Mouse (Mus musculus) retina, adult 2 months (tissue): Measurements from ENCODE around the gene Trim63.
"Not testable (repeated sequence)": the region's sequence is repeated elsewhere in the genome, so short reads cannot be mapped to it uniquely, and the experiment has no call there.

Experiments used
- DNase-seq: peaks from one replicate; pipeline ENCODE4 v3.0.0-alpha.2; 2012; ENCODE audit warnings: low read depth, low spot score

The Trim63 gene

DNA sequence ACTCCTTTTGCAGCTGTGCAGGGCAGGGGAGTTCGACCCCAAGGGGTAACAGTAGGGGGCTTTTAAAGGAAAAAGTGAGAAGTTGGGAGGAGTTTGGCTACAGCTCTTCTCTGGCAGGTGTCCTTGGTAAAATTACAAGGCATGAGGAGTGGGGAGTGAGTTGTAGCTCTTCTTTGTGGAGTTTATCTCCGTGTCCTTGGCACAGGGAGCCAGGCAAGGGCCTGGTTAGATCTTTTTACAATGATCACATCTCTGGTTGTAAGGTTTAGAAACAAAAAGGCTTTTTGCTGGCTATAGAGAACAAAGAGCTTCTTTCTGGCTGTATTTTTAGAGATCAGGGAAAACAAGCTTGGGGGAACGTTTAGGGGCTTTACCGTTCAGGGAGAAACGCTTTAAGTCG is 26.3 kb downstream of the Trim63 start:
- not testable (repeated sequence) for DNase-seq

DNA sequence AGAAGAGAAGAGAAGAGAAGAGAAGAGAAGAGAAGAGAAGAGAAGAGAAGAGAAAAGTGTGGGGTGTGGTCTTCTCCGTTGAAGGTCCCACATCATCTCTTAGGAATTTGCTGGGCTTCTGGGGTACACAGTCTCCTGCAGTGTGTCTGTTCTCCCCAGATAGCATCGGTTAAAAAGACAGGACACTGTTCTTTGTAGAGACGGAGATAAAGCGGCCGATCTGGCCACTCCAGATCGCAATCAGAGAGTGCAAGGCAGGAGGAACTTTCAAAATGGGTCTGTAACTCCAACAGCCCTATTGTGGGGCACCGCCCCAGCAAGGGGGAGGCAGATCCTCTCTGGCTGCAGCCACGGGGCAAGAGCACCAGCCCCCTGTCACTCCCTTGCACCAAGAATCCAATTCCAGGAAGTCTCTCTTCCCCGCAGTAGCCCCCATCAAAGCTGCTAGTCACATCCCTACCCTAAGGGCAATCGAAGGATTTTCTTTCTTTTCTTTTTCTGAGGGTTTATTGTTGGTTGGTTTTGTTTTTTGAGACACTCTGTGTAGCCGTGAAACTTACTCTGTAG is 27.4 kb downstream of the Trim63 start:
- no peak for DNase-seq

DNA sequence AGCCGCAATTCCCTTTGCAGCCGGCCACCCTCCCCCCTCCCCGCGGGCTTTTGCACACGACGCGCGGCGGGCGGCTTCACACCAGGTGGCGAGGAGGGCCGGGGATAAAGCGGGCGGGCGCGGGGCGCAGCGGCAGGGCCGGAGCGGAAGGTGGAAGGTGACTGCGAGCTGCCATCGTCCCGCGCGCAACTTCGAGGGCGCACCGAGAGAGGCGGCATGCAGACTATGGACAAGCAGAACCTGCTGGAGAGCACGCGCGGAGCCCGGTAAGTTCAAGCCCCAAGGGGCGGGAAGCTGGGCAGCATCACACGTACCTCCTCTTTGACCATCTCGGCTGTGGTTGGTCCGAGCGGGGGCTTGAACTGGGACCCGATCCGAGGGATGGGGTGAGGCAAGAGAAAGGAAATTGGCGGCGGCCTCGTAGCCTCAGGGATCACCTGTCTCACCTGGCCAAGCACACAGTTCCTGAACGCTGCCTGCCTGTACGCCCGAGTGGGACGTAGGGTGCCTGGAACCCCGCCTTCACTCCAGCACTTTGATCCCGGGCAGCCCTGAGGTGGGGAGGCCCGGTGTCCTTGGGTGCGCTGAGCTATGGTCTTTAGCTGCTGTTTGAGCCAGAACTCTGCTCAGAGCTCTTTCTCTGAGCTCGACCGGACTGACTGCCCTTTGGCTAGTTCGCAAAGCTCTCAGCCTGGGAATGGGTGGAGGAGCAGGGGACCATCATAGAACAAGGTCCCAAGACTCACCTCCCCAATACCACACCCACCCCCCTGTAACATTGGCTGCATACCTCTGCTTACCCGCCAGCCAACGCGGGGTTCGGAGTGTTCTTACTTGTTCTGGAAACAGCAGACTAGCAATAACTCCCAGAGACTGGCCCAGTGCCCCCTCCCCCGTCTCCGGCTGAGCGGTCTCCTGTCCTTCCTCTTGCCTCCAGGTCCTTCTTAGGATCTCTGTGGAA is 28.4 kb downstream of the Trim63 start, which contains the start of gene Slc30a2:
Slc30a2 (plus strand) TSS at position 111 of the 961 bp plus-strand sequence.
- no peak for DNase-seq

DNA sequence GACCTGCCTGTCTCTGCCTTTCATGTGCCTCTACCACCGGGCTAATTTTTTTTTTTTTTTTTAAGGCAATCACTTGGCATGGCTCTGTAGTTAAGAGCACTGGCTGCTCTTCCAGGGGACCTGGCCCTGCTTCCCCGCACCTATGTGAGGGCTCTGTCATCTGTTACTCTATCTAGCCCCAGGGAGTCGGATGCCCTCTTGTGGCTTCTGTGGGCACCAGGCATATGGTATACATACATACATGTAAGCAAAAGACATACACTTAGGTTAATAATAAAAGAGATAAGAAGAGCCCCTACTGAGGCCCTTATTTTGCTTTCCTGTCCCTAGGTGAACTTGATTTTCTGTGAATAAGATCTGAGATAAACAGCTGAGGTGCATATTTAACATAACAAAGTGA is 29.7 kb downstream of the Trim63 start:
- no peak for DNase-seq

DNA sequence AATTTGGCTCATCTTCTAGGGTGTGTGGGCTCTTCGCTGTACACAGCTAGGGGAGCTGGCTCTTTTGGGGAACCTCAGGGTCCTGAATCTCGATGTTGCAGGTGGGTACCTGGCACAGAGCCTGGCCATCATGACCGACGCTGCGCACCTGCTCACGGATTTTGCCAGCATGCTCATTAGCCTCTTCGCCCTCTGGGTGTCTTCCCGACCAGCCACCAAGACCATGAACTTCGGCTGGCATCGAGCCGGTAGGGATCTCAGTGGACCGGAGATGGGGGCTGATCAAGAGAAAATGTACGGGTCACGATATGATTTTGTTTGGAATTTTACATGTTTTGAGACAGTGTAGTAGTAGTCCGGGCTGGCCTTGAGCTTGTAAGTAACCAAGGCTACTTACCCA is 30.9 kb downstream of the Trim63 start:
- DNase-seq, result no peak

DNA sequence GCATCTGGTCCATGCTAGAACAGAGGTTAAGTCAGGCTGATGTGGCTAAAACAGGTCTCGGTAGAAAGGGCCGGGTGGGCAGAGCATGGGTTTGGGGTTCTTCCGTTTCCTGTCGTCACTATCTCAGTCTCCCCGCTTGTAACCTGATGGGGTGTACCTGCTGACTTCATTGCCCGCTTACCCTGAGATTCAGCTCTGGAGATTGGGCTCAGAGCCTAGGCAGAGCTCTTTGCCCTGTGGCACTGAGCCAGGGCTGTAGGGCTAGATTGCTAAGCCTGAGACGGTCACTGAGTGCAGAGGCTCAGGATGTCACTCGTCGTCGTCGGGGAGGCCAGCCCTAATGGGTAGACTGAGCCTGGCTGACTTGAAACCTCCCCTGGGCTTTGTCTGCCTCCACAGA is 33.2 kb downstream of the Trim63 start:
- DNase-seq, result no peak

DNA sequence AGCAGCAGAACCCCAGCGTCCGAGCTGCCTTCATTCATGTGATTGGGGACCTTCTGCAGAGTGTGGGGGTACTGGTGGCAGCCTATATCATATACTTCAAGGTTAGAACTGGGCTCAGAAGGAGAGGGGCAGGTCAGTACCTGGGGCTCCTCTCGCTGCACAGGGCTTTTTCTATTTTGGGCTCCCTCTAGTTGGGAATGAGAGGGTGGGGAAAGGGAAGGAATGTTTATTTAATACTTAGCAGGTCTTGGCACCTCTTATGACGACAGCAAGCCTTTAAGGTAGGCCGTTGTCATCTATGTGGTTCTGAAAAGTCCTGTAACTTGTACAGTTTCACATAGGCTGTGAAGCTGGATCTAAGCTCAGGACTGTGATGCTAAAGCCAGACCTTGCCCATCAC is 33.6 kb downstream of the Trim63 start:
- no peak for DNase-seq

DNA sequence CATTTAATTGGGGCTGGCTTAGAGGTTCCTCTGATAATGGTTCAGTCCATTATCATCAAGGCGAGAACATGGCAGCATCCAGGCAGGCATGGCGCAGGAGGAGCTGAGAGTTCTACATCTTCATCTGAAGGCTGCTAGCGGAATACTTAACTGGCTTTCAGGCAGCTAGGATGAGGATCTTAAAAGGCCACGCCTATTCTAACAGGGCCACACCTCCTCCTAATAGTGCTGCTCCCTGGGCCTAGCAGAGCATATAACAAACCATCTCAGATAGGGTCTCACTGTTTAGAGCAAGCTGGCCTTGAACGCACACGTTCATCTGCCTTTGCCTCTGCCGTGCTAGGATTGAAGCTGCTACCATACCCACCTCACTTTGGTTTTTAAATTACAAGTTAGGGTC is 34.9 kb downstream of the Trim63 start:
- no peak for DNase-seq

DNA sequence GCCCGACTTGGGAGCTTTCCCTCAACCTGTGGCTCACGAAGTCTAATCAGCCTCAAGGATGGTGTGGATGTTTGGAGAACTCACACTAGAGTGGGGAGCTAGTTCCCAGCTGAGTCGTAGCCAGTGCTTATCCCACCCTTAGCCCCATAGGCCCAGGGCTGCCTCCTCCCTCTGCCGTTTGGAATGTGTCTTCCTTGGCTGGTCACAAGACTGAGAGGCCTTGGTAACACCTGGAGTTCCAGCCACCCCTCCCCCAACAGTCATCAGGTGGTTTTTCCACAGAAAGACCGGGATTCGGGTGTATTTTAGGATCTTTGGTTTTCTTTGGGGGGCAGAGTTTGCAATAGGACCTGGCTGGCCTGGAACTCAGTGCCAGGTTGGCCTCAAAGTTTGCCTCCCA is 35.7 kb downstream of the Trim63 start:
- DNase-seq, result no peak

DNA sequence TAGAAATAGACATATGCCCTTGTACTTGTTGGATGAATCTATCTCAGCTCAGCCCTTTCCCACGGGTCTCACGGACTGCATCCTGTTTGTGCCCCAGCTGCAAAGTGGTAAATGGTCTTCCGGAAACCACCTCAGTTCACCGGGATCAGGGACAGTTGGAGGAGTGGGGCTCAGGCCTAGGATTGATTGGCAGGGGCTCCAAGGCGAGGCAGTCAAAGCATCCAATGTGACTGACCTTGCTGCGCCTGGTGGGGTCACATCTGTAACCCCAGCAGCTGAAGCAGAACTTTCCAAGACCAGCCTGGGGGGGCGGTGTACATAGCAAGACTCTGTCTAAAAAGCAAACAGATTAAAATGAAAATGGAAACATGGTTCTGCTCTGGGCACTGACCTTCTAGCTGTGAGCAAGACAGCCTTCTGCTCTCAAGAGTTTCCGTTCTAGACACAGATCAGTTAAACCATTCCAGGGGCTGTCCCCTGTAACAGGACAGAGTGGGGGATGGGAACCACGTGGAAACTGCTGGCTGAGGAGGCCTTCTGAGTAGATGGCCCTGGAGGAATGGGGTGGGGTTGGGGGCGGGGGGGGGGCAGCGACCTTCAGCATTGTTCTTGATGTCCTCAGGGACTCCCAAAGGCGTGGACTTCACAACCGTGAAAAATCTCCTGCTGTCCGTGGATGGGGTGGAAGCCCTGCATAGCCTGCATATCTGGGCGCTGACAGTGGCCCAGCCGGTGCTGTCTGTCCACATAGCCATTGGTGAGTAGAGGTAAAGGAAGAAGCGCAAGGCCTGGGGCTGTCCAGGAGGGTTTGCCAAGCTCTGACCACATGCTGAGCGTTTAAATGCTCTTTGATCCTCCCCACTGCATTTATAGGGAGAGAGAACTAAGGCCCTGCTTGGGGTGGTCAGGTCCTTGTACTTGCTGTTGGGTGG is 36.7 kb downstream of the Trim63 start:
- DNase-seq, result no peak

DNA sequence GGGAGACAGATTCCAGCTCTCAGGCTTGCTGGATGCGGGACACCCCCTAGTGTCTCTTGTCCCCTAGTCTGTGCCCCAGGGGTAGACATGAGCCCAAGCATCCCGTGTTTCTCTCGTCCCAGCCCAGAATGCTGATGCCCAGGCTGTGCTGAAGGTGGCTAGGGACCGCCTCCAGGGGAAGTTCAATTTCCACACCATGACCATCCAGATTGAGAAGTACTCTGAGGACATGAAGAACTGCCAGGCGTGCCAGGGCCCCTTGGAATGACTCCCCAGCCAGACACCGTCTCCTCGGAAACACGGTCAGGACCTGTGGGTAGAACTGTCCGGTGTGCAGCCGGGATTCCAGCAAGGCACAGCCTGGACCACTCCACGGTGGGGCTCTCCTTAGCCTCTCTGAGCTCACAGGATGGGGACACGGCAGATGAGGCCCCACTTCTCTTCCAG is 37.4 kb downstream of the Trim63 start:
- DNase-seq, result no peak

DNA sequence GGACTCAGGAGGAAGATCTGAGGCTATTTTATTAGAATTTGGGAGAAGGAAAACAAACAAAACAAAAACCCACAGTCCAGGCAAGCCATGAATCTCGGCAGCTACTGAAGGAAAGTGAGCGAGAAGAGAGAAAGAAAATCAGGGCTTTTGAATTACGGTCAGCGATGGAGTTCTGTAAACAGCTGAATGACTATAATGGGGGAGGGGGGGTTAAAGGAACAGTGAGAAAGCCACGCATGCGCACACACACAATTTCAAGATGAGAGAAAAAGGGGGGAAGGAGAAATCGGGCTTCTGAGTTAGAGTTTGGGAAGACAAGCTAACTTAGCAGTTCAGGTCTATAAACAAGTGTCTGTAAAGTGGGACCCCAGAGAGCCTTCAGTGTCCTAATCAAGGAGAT is 38.0 kb downstream of the Trim63 start:
- no peak for DNase-seq

DNA sequence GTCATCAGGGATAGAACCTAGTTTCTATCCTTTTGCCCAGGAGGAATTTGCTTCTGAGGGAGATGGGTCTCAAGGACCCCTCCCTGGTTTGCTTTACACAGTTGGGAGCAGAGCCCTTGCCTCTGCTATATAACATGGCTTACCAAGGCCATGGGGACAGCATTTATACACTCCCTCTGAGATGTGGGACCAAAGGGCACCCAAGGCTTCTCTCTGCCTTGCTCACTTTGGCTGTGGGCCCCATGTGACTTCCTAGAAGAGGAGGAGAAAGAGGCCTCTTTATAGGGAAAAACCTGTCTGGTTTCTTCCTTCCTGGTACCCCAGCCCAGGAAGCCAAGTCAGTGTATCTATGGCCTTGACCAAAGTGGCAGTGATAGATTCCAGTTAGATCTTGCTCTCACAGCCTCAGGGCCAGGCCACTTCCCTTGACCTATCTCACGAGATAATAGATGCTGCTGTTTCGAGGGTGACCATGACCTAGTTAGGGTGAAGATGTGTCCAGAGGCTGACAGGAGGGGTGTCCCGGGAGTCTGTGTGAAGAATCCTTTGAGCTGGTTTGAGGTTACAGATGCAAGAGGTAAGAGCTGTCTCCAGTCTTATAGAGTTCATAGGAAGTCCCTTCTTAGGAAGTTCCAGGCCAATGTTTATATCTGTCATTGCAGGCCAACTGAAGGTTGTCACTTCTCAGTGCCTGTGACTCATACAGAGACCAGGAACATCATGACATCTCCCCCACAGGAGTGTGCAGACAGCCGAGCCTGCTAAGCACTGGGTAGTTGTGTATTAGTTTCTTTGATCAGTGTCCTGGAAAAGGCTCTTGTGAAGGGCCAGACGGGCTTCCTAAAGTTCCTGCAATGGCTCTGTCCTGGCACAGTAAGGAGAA is 38.8 kb downstream of the Trim63 start:
- DNase-seq, result no peak

DNA sequence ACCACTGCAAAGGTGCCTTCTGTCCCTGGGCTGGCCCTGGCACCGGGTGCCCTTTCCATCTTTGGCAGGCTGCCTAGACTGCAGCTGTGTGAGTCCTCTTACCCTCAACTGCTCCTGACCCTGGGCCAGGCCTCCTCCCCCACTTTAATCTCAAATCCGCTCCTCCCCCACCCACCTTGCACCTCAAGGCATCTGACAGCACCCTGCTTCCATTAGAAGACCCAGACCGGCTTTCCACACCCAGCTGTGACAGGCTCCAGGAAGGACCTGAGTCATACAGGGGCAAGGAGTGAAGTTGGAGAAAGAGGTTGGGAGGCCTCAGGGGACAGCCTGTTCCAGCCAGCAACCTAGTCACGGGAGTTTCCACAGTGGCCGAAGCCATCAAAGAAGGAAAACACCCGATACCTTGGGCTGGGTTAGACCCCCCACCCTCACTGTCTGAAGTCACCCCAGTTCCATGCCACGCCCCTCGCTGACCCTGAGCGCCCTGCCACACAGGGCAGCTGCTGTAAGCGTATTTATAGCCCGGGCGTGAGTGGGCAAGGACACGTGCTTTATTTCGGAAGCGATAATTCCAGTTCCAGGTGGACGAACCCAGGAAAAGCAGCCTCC is 41.0 kb downstream of the Trim63 start:
- DNase-seq, result no peak

DNA sequence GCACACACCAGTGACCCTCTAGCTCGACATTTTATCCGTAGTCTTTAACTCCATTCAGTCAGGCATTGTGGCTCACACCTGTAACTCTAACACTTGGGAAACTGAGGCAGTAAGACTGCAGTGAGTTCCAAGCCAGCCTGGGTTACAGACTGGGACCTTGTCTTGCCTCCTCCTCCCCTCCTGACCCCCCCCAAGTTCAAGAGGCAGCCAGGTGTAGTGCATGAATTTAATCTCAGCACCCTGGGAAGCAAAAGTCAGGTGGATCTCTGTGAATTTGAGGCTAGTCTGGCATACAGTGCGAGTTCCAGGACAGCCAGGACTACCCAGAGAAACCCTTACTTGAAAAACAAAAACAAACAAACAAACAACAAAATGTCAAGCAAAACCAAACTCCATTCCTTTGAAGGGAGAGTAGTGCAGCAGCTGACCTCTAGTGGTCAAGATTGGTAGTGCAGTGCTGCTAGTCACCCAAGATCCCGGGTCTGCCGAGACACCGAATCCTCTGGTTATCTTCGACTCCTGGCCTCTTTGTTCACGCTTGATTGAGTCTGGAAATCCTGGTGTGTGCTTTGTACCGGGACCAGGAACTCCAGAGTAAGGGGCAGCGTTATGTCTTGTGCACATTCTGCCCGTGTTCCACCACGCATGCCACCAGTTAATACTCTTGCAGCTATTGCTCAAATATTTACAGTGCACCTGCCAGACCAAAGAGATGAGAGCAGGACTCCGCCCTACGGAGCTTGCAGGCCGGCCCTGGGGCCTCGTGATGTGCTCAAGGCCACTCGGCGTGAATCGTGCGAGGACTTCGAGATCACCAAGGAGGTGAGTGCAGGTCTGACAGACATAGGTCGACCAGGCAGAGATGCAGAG is 41.9 kb downstream of the Trim63 start:
- DNase-seq, result peak; percentile 52

DNA sequence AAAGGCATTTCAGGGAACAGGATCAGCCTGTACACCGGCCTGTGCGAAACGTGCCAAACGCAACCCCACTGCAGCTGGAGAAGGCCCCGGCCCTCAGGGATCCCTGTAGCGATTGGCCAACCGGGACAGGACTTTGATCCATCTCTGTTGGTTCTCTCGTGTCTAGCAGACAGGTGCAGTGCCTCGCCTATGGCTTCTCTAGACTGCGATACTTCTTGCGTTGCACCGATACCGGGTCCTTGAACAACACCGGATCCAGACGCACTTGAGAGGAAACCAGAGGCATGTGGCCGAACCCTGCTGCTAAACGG is 42.5 kb downstream of the Trim63 start:
- DNase-seq, result no peak

DNA sequence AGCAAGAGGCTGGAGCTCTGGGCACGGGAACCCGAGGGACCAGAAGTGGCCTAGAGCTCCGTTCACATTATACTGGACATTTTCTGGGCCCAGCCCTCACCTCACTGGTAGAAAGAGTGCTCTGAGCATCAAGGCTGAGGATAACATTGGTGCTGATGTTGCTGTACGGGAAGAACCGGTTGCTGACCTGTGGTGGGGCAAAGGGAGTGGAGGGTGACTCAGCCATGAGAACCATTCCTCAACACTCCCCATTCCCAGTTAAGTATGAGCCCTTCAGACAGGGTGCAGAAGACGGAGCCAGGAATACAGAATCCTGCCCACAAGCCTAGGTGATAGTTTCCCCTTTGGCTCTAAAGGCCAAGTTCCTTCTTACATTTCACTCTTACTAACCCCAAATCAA is 44.7 kb downstream of the Trim63 start:
- no peak for DNase-seq

DNA sequence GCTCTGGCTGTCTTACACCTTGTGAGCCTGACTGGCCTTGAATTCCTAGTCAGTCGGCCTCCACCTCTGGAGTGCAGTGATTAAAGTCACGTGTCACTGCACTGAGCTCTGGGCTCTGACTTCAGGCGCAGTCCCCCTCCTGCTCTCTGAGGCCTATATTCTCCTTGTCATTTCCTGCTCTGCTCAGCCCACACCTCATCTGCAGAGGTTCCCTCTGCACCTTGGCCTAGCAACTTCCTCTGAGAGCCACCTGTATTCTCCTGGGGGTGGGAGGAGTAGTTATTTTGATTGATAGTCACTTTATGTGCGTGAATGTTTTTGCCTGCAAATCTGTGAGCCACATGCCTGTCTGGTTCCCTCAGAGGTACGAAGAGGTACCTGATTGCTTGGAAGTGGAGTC is 46.3 kb downstream of the Trim63 start:
- no peak for DNase-seq

DNA sequence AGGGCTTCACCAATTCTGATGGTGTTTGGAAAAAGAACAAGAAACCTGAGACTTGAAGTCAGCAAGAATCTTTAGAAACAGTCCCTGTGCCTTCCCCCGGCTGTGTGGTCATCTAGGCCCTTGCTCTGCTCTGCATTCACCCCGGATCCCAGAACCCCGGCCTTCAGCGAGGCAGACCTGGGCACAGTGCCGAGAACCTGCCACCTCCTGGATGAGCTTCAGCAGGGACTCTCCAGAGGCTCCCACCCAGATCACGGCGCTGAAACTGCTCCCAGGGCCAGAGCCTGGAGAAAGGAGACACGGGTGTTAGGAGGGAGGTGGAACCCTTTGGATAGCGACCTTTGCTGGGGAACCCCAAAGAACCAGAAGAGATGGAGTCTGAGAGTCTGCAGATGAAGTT is 47.2 kb downstream of the Trim63 start:
- DNase-seq, result no peak

DNA sequence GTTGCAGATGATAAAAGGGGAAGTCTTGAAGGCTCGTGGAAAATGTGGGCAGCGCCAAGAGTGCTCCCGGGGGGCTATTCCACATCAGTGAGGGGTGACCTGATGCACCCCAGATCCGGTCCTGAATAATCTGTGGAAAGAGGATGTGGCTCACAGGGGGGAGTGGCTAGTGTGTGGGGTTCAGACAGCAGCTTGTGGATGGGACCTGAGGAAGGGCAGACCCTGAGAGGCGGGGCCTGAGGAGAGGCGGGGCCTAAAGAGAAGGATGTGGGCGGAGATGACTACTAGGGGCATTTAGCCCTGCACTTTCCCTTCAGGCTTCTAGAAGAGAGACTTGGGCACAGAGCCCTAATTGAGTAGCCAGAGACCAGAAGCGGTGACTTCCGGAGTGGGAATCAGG is 47.7 kb downstream of the Trim63 start:
- no peak for DNase-seq
